Mouse (Mus musculus): ENCODE data around the gene Ppp6r1. TPM values are rescaled to one million over a fixed set of nuclear protein-coding genes. Genes with fewer than 3 reads are reported as not detected.
A peak's percentile ranks its signal among the peaks of the same experiment; 100 is the strongest.

Gene Ppp6r1
- total and polyA plus RNA-seq, 3 experiments: 89.5 to 167 TPM; not detected in 1

DNA sequence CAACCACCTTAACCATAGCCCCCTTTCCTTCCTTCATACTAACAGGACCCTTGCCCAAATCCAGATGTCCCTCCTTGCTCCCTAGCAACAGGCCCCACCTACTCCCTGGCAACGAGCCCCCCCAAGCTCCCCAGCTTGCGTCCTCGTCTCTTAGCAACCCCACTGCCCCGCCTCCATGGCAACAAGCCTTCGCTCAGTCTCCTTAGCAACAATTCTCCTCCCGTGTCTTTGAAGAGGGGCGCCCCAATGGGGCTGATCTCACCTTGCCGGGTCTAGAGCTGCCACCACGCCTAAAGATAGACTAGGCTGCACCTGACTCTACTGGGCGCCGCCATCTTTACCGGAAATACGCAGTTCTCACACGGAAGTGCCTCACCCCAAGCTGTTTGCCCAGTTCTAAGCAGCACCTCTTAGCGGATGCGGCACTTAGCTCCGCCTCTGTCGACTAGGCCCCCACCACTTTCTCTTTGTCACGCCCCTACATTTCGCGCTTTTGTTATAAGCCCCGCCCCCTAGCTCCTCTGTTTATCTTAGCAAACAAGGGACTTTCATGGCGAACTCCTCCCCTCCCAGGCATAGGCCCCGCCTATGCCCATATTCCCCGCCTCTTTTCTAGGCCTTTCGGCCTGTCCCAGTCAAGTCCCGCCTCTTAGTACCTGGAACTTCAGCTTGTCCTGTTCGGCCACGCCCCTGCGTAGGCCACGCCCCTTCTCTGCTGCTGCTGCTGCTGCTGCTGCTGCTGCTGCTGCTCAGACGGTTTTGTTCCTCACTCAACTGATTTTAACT is 26.0 kb upstream of the Ppp6r1 start, which contains the start of gene Hspbp1:
Hspbp1 (minus strand) TSS at position 437 of the 786 bp plus-strand sequence.
- Histone ChIP-seq H3K36me3 (ENCODE audit: control insufficient read depth in 1 of 2, insufficient read depth in 2 of 2, low read length in 2 of 2) (peaks cover 0 to 10% of the 10 kb centered on the region in 2 experiments; a peak in 2 of 4 replicates), H3K9ac (ENCODE audit: control insufficient read depth, low read depth, low read length, poor library complexity, severe bottlenecking) (peak within 1 kb of the TSS; percentile 72), H3K4me1 (ENCODE audit: control insufficient read depth in 1 of 2, insufficient read depth in 2 of 2, low read length in 2 of 2) (peaks cover 4 to 7% of the 10 kb centered on the region in 2 experiments), H3K27ac (ENCODE audit: control insufficient read depth, low read depth, low read length) (peak within 1 kb of the TSS; percentile 51), H3K9me3 (replicated peaks; ENCODE audit: insufficient read depth, low read length) (no peaks in the 10 kb centered on the region), H3K79me2 (ENCODE audit: control insufficient read depth, insufficient read depth, low read length, poor library complexity) (peaks cover 5% of the 10 kb centered on the region; the same call in 1 of the 2 replicates), H3K27me3 (ENCODE audit: control insufficient read depth in 1 of 2, insufficient read depth in 2 of 2, low read length in 2 of 2) (no peaks in the 10 kb centered on the region), H3K4me3 (ENCODE audit: control insufficient read depth in 1 of 2, insufficient read depth in 1 of 2, low read depth in 2 of 2, low read length in 2 of 2) (peak within 1 kb of the TSS; percentile 79 to 96)
- DNase-seq (ENCODE audit: low read depth, low spot score): peak; percentile 99
- TF ChIP-seq CTCF (IDR thresholded peaks at IDR 0.05 in 2 of 3, conservative IDR thresholded peaks at IDR 0.05 in 1 of 3; ENCODE audit: control insufficient read depth in 1 of 3, insufficient read depth in 1 of 3, low read depth in 2 of 3, low read length in 3 of 3, poor library complexity in 1 of 3, severe bottlenecking in 1 of 3) (no peak), POLR2AphosphoS5 (IDR thresholded peaks at IDR 0.05; ENCODE audit: borderline replicate concordance, low read depth, low read length) (no peak), GABPA (IDR thresholded peaks at IDR 0.05; ENCODE audit: low read depth, low read length) (no peak), CHD1 (IDR thresholded peaks at IDR 0.05; ENCODE audit: low read depth, low read length) (no peak), MYC (IDR thresholded peaks at IDR 0.05; ENCODE audit: low read depth, low read length) (peak; percentile 96), MYB (IDR thresholded peaks at IDR 0.05; ENCODE audit: low read depth, low read length) (no peak), NRF1 (IDR thresholded peaks at IDR 0.05; ENCODE audit: insufficient read depth, low read depth, low read length, poor library complexity, severe bottlenecking) (0 out of 2 replicates have a peak, but pooled peaks have one; percentile 28), SIN3A (IDR thresholded peaks at IDR 0.05; ENCODE audit: low read length) (peak; percentile 97), KAT2A (conservative IDR thresholded peaks at IDR 0.05; ENCODE audit: low read depth, low read length) (peak; percentile 60; the same call in 1 of the 2 replicates), UBTF (IDR thresholded peaks at IDR 0.05; ENCODE audit: borderline replicate concordance, insufficient read depth, low read depth, low read length) (no peak), SMC3 (IDR thresholded peaks at IDR 0.05; ENCODE audit: low read depth, low read length) (no peak), RAD21 (IDR thresholded peaks at IDR 0.05; ENCODE audit: low read depth, low read length) (no peak), JUND (IDR thresholded peaks at IDR 0.05; ENCODE audit: low read depth, low read length) (no peak), GATA1 (IDR thresholded peaks at IDR 0.05; ENCODE audit: low read depth, low read length) (no peak), ZNF384 (IDR thresholded peaks at IDR 0.05; ENCODE audit: low read depth, low read length) (no peak), TAL1 (IDR thresholded peaks at IDR 0.05; ENCODE audit: low read length) (no peak), HCFC1 (IDR thresholded peaks at IDR 0.05; ENCODE audit: low read depth, low read length) (peak; percentile 91), MAX (IDR thresholded peaks at IDR 0.05; ENCODE audit: low read length) (peak; percentile 89), TBP (IDR thresholded peaks at IDR 0.05; ENCODE audit: low read depth, low read length) (peak; percentile 63), MXI1 (IDR thresholded peaks at IDR 0.05; ENCODE audit: low read depth, low read length) (peak; percentile 99), MEF2A (IDR thresholded peaks at IDR 0.05; ENCODE audit: extremely low read depth, insufficient replicate concordance, low read depth, low read length, poor library complexity, severe bottlenecking) (no peak), ZC3H11A (IDR thresholded peaks at IDR 0.05; ENCODE audit: low read depth, low read length) (no peak), BHLHE40 (IDR thresholded peaks at IDR 0.05; ENCODE audit: borderline replicate concordance, low read depth, low read length) (no peak), EP300 (IDR thresholded peaks at IDR 0.05; ENCODE audit: low read depth in 1 of 2, low read length in 2 of 2) (peak in 1 of 2 experiments; percentile 13; a peak in 1 of 4 replicates), CHD2 (IDR thresholded peaks at IDR 0.05; ENCODE audit: low read length) (no peak), ZMIZ1 (IDR thresholded peaks at IDR 0.05; ENCODE audit: low read depth, low read length) (no peak), NELFE (IDR thresholded peaks at IDR 0.05; ENCODE audit: low read depth, low read length) (peak; percentile 44), MAZ (IDR thresholded peaks at IDR 0.05; ENCODE audit: low read depth, low read length) (0 out of 2 replicates have a peak, but pooled peaks have one; percentile 62), USF1 (IDR thresholded peaks at IDR 0.05; ENCODE audit: low read depth, low read length) (peak; percentile 43), RCOR1 (IDR thresholded peaks at IDR 0.05; ENCODE audit: low read depth, low read length) (no peak), ZKSCAN1 (IDR thresholded peaks at IDR 0.05; ENCODE audit: low read depth, low read length) (no peak), ETS1 (IDR thresholded peaks at IDR 0.05; ENCODE audit: low read depth, low read length) (0 out of 2 replicates have a peak, but pooled peaks have one; percentile 10), ELF1 (IDR thresholded peaks at IDR 0.05; ENCODE audit: low read depth, low read length) (peak; percentile 79), MAFK (IDR thresholded peaks at IDR 0.05; ENCODE audit: borderline replicate concordance, low read depth, low read length) (no peak), POLR2AphosphoS2 (IDR thresholded peaks at IDR 0.05; ENCODE audit: low read length) (no peak), E2F4 (IDR thresholded peaks at IDR 0.05; ENCODE audit: borderline replicate concordance, low read depth, low read length) (peak; percentile 76; the same call in 1 of the 2 replicates)

All from MEL (cell line).